Mouse (Mus musculus): ENCODE results near the gene Borcs7.

- TF ChIP-seq CTCF (IDR thresholded peaks at IDR 0.05; ENCODE audit: control insufficient read depth, insufficient read depth, insufficient read length): no peak
- no peak for TF ChIP-seq MYOD1 (IDR thresholded peaks at IDR 0.05; ENCODE audit: control insufficient read depth, insufficient read length, low read depth)
- TF ChIP-seq MAX (IDR thresholded peaks at IDR 0.05): no peak
- TF ChIP-seq MYOG (IDR thresholded peaks at IDR 0.05; ENCODE audit: control insufficient read depth, extremely low read depth, insufficient read length): no peak
- TF ChIP-seq CEBPB (IDR thresholded peaks at IDR 0.05; ENCODE audit: low read depth): no peak
- no peak for TF ChIP-seq FOSL1 (IDR thresholded peaks at IDR 0.05; ENCODE audit: insufficient read depth, low read length, poor library complexity, severe bottlenecking)
- no peak for TF ChIP-seq USF1 (IDR thresholded peaks at IDR 0.05; ENCODE audit: low read depth)
Observed at GRCm38 (mm10) chr19:46737106-46737505, 47.4 kb downstream of the Borcs7 start.

Measured in C2C12 (cell line).